Mouse (Mus musculus): ENCODE measurements around the gene Pxn.

Pxn gene

DNA sequence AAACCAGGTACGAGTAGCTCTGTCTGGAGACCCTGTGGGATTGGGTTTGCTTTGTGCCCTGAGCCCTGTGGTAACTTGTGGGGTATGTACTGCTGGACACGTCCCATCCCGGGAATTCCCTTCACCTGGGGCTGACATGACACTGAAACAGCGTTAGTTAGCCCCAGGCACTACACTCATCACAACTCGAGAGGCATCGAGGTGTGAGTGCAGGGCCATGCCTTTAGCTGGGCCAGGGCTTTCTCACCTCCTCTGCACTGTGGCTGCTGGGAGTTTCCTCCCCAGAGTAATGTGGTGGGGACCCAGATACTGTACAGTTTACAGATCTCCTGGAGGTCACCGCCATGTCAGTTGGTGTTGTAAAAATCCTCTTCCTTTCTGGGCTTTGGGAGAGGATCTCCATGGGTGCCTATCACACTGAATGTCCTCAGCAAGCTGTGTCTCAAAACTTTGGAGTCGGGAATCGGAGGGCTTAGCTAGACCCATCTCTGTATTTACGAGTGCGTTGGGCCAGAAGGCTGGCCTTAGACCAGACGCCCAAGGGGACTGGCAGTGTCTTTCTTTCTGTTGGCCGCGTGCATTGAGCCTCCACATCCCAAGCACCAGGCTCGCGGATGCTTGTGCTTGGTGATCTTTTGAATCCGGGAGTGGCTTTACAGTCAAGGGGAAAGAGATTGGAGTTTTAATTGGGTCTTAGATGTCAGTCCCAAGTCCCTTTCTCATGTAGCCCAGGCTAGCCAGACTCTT is 20.2 kb downstream of the Pxn start:
- in situ Hi-C loops (cut with MboI, MseI) = no loop called here

DNA sequence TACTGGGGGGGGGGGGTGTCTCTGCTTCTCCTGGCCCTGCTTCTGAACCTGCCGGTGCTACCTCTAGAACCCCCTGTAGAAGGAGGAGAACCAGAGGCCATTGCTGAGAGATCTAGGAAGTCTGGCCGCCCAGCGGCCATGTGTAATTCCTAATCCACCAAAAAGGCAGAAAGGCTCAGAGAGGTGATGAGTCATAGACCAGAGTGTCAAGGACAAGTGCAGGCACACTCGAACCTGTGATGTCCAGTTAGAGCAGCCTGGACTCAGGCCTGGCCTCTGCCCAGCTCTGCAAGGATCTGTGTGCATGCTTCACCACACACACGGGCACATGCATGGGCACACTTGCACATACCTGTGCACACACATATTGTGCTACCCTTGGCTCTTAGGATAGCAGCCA is 21.7 kb downstream of the Pxn start:
- in situ Hi-C loops (cut with MboI, MseI) = no loop called here

GRCm38 (mm10) chr5:115529364-115529741 is 22.9 kb downstream of the Pxn start:
- in situ Hi-C loops (cut with MboI, MseI) = no loop called here

GRCm38 (mm10) chr5:115529742-115530446 is 23.4 kb downstream of the Pxn start:
- in situ Hi-C loops (cut with MboI, MseI) = no loop called here

DNA sequence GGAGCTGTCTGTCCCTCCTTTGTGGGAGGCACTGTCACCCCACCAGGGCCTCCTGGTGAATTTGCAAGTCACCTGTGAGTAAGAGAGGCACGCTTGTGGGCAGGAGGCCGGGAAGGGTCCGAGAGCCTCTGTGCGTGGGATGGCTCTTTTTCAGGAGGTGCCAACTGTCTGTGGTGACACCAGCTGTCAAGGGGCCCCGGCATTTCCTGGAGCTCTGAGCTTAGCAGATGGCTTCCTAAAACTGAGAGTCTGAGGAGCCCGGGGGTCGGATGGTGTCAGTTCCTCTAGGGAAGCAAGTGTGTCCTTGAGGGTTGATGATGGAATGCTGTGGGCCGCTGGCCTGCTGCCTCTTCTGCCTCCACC is 24.0 kb downstream of the Pxn start:
- in situ Hi-C loops (cut with MboI, MseI) = no loop called here

- in situ Hi-C loops (cut with MboI, MseI) = no loop called here
Measured at GRCm38 (mm10) chr5:115531671-115532270, 25.3 kb downstream of the Pxn start.

DNA sequence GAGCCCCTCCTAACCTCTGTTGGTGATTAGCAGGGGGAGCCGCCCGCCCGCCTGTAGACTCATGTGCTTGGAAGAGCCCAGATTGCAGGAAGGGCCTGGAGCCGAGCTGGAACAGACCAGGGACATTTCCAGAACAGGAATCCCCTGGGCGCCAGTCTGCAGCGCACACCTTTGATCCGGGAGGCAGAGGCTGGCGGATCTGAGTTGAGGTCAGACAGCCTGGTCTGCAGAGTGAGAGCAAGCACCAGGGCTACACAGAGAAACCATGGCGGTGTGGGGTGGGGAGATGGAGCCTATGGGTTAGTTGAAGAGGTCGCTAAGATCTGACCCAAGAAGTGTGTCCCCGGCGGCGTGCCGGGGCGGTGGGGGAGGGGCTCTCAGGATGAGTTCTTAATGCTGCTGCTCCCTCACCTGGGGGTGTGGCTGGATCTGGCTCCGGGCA is 27.8 kb downstream of the Pxn start:
- in situ Hi-C loops (cut with MboI, MseI) = no loop called here

DNA sequence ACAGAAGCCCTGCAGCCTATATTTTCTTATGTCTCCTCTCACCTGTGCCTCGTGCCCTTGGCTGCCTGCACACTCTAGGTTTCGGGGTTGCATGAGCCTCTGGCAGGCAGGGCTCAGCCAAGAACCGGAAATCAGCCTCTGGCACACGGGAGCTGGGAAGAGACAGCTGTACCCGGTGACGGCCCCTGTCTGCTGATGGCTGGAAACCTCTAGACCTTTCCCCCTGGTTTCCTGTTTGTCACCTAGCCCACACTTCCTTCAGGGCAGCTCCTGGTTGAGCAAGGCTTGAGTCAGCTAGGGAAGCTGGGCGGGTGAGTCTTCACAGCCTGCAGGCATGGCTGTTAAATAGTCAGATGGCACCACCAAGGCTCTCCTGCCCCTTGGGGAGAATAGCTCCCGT is 28.4 kb downstream of the Pxn start:
- in situ Hi-C loops (cut with MboI, MseI) = no loop called here

- in situ Hi-C loops (cut with MboI, MseI) = no loop called here
Measured at GRCm38 (mm10) chr5:115535635-115536034, 29.2 kb downstream of the Pxn start.

GRCm38 (mm10) chr5:115538017-115538692 is 31.7 kb downstream of the Pxn start:
- in situ Hi-C loops (cut with MboI, MseI) = no loop called here

DNA sequence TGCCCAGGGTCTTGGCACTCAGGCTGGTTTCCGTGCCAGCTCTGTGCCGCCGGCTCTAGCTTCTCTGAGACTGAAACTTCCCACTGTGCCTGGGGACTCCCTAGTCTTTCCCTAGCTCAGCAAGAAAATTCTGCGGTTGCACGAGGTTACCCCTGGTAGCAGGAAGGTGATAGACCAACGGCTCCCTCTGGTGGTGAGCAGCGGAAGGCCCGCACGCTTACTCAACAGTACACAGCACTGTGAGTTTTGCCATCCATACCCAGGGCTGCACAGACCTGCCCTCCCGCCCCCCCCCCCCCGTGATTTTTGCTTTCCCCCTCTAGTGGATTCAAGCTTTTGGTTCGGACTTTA is 32.2 kb downstream of the Pxn start:
- in situ Hi-C loops (cut with MboI, MseI) = no loop called here

GRCm38 (mm10) chr5:115542635-115543384 is 36.3 kb downstream of the Pxn start:
- in situ Hi-C loops (cut with MboI, MseI) = loop anchor here (5.0 kb wide), 1 partner anchor 41 kb away; no protein-coding TSS in a partner anchor

- in situ Hi-C loops (cut with MboI, MseI) = loop anchor here (5.0 kb wide), 1 partner anchor 41 kb away; no protein-coding TSS in a partner anchor
Measured at GRCm38 (mm10) chr5:115543509-115544253, 37.2 kb downstream of the Pxn start.

DNA sequence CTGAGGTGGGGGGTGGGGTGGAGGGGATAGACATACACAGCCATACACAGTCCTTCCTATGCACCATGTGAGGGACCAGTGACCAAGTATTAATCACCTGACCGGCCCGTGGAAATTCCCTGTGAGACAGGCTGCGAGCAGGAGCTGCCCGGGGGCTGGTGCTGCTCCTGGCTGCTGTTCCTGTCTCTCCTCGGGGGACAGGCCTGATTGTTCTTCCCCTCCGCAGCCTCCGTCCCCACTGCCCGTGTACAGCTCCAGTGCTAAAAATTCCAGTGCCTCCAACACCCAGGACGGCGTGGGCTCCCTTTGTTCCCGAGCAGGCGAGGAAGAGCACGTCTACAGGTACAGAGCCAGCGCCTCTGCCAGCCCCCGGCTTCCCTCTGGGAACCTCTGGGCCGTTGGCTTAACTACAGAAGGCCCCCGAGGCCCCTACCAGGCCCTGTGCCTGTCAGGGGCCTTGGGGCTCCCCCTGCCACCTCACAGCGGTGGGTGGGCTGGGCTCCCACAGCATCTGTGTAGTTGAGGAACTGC is 38.2 kb downstream of the Pxn start:
- in situ Hi-C loops (cut with MboI, MseI) = loop anchor here (5.0 kb wide), 1 partner anchor 42 kb away; no protein-coding TSS in a partner anchor

GRCm38 (mm10) chr5:115545636-115546035 is 39.2 kb downstream of the Pxn start:
- in situ Hi-C loops (cut with MboI, MseI) = no loop called here

GRCm38 (mm10) chr5:115546536-115546935 is 40.1 kb downstream of the Pxn start:
- in situ Hi-C loops (cut with MboI, MseI) = no loop called here

- in situ Hi-C loops (cut with MboI, MseI) = no loop called here
Measured at GRCm38 (mm10) chr5:115547014-115547413, 40.5 kb downstream of the Pxn start.

DNA sequence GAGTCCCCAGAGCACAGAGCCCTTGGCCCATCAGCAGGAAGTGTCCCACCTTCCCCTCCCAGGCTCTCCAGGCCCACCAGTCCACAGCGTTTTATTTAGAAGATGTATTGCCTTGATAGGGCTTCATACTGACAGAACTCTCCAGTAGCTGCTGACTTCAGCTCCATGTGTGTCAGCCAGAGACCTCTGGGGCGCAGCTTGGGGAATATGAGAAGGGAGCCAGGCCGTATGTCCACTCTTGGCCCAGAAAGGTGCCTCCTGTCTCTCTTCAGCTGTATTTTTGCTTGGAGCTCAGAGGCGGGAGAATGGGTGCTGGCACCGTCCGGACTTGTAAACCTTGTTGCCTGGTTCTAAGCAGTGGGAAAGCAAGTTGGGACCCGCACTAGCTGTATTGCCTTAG is 40.9 kb downstream of the Pxn start:
- in situ Hi-C loops (cut with MboI, MseI) = no loop called here

GRCm38 (mm10) chr5:115548501-115549285 is 42.2 kb downstream of the Pxn start:
- in situ Hi-C loops (cut with MboI, MseI) = no loop called here

Measured in T-helper 1 cell (primary cell).